Mouse (Mus musculus) MEL (cell line): ENCODE data around the gene Col15a1. TPM values are rescaled to one million over a fixed set of nuclear protein-coding genes. Genes with fewer than 3 reads are reported as not detected.

ENCODE experiments used
- DNase-seq: peaks from one replicate; pipeline ENCODE4 v3.0.0; 2011; ENCODE audit warnings: low read depth, low spot score
- H3K27ac ChIP-seq: 2 replicates; pipeline ENCODE4 v1.5.1; 2012; ENCODE audit warnings: low read depth, mild to moderate bottlenecking, control low read depth, low read length, moderate library complexity; ENCODE audit not compliant: control insufficient read depth
- H3K27me3 ChIP-seq, 2 experiments: fragments of 150-350 bp in 1 of 2; sonication (generic) in 1 of 2; 2 replicates each; pipeline ENCODE4 v1.6.1; 2012; ENCODE audit warnings: low read length in 2 of 2, mild to moderate bottlenecking in 2 of 2, improper control_type of control experiment in 1 of 2, moderate library complexity in 1 of 2; ENCODE audit not compliant: insufficient read depth in 2 of 2, control insufficient read depth in 1 of 2
- H3K36me3 ChIP-seq, 2 experiments: 2 replicates each; pipeline ENCODE4 v1.6.1; 2012 to 2014; ENCODE audit warnings: low read length in 2 of 2, improper control_type of control experiment in 1 of 2, inconsistent platforms in 1 of 2, mild to moderate bottlenecking in 1 of 2; ENCODE audit not compliant: insufficient read depth in 2 of 2, control insufficient read depth in 1 of 2
- H3K4me1 ChIP-seq, 2 experiments: fragments of 150-350 bp in 1 of 2; sonication (generic) in 1 of 2; 2 replicates each; pipeline ENCODE4 v1.6.1; 2012; ENCODE audit warnings: low read length in 2 of 2, improper control_type of control experiment in 1 of 2, mild to moderate bottlenecking in 1 of 2; ENCODE audit not compliant: insufficient read depth in 2 of 2, control insufficient read depth in 1 of 2
- H3K4me3 ChIP-seq, 2 experiments: fragments of 150-350 bp in 1 of 2; sonication (generic) in 1 of 2; 2 replicates each; pipeline ENCODE4 v1.5.1; 2012; ENCODE audit warnings: low read depth in 2 of 2, low read length in 2 of 2, mild to moderate bottlenecking in 2 of 2, moderate library complexity in 2 of 2, control low read depth in 1 of 2, improper control_type of control experiment in 1 of 2; ENCODE audit not compliant: control insufficient read depth in 1 of 2, insufficient read depth in 1 of 2
- H3K79me2 ChIP-seq: 2 replicates; pipeline ENCODE4 v1.6.1; 2012; ENCODE audit warnings: mild to moderate bottlenecking, low read length, moderate library complexity; ENCODE audit not compliant: control insufficient read depth, poor library complexity, insufficient read depth
- H3K9ac ChIP-seq: 2 replicates; pipeline ENCODE4 v1.6.1; 2012; ENCODE audit warnings: low read depth, mild to moderate bottlenecking, control low read depth, low read length, moderate library complexity; ENCODE audit not compliant: control insufficient read depth, poor library complexity, severe bottlenecking
- H3K9me3 ChIP-seq: fragments of 150-350 bp; sonication (generic); replicated peaks from 2 replicates; pipeline ENCODE4 v1.6.1; 2012; ENCODE audit warnings: mild to moderate bottlenecking, low read length, improper control_type of control experiment, moderate library complexity; ENCODE audit not compliant: insufficient read depth
- BHLHE40 ChIP-seq: IDR thresholded peaks from 2 replicates; pipeline ENCODE4 v1.6.1; 2012; ENCODE audit warnings: low read depth, mild to moderate bottlenecking, inconsistent platforms, low read length, improper control_type of control experiment, borderline replicate concordance
- CHD1 ChIP-seq: IDR thresholded peaks from 2 replicates; pipeline ENCODE4 v1.6.1; 2012; ENCODE audit warnings: low read depth, mild to moderate bottlenecking, inconsistent platforms, low read length, improper control_type of control experiment
- CTCF ChIP-seq, 3 experiments: IDR thresholded peaks in 2 of 3; conservative IDR thresholded peaks in 1 of 3; 2 replicates each; pipeline ENCODE4 v1.5.1; 2011 to 2012; ENCODE audit warnings: low read length in 3 of 3, low read depth in 2 of 3, mild to moderate bottlenecking in 2 of 3, improper control_type of control experiment in 1 of 3, inconsistent platforms in 1 of 3, mixed read lengths in 1 of 3, moderate library complexity in 1 of 3; ENCODE audit not compliant: control insufficient read depth in 1 of 3, insufficient read depth in 1 of 3, poor library complexity in 1 of 3, severe bottlenecking in 1 of 3
- ELF1 ChIP-seq: IDR thresholded peaks from 2 replicates; pipeline ENCODE4 v1.6.1; 2014; ENCODE audit warnings: low read depth, mild to moderate bottlenecking, inconsistent platforms, low read length, improper control_type of control experiment, moderate library complexity
- EP300 ChIP-seq, 2 experiments: IDR thresholded peaks; 2 replicates each; pipeline ENCODE4 v1.6.1; 2011; ENCODE audit warnings: improper control_type of control experiment in 2 of 2, low read length in 2 of 2, low read depth in 1 of 2, mild to moderate bottlenecking in 1 of 2
- GABPA ChIP-seq: IDR thresholded peaks from 2 replicates; pipeline ENCODE4 v1.6.1; 2012; ENCODE audit warnings: low read depth, mild to moderate bottlenecking, inconsistent platforms, low read length, improper control_type of control experiment, moderate library complexity
- HCFC1 ChIP-seq: IDR thresholded peaks from 2 replicates; pipeline ENCODE4 v1.6.1; 2012; ENCODE audit warnings: low read depth, mild to moderate bottlenecking, inconsistent platforms, low read length, improper control_type of control experiment, moderate library complexity
- MAFK ChIP-seq: IDR thresholded peaks from 2 replicates; pipeline ENCODE4 v1.6.1; 2011; ENCODE audit warnings: low read depth, mild to moderate bottlenecking, low read length, improper control_type of control experiment, borderline replicate concordance
- MXI1 ChIP-seq: IDR thresholded peaks from 2 replicates; pipeline ENCODE4 v1.6.1; 2011; ENCODE audit warnings: mild to moderate bottlenecking, low read depth, low read length, improper control_type of control experiment
- MYB ChIP-seq: IDR thresholded peaks from 2 replicates; pipeline ENCODE4 v1.6.1; 2011; ENCODE audit warnings: mild to moderate bottlenecking, low read depth, low read length, improper control_type of control experiment
- NELFE ChIP-seq: IDR thresholded peaks from 2 replicates; pipeline ENCODE4 v1.6.1; 2011; ENCODE audit warnings: low read depth, low read length, improper control_type of control experiment
- POLR2AphosphoS2 ChIP-seq: IDR thresholded peaks from 2 replicates; pipeline ENCODE4 v1.6.1; 2011; ENCODE audit warnings: low read length, improper control_type of control experiment
- POLR2AphosphoS5 ChIP-seq: IDR thresholded peaks from 2 replicates; pipeline ENCODE4 v1.6.1; 2012; ENCODE audit warnings: low read depth, borderline replicate concordance, mild to moderate bottlenecking, inconsistent platforms, low read length, moderate library complexity, mixed read lengths
- RAD21 ChIP-seq: IDR thresholded peaks from 2 replicates; pipeline ENCODE4 v1.6.1; 2011; ENCODE audit warnings: mild to moderate bottlenecking, low read depth, low read length, improper control_type of control experiment
- RCOR1 ChIP-seq: IDR thresholded peaks from 2 replicates; pipeline ENCODE4 v1.6.1; 2012; ENCODE audit warnings: low read depth, mild to moderate bottlenecking, inconsistent platforms, low read length, improper control_type of control experiment
- SIN3A ChIP-seq: IDR thresholded peaks from 2 replicates; pipeline ENCODE4 v1.6.1; 2012; ENCODE audit warnings: low read length, improper control_type of control experiment, inconsistent platforms
- TAL1 ChIP-seq: IDR thresholded peaks from 2 replicates; pipeline ENCODE4 v1.6.1; 2012; ENCODE audit warnings: mild to moderate bottlenecking, inconsistent platforms, low read length, moderate library complexity, mixed read lengths
- TBP ChIP-seq: IDR thresholded peaks from 2 replicates; pipeline ENCODE4 v1.8.0; 2011; ENCODE audit warnings: low read depth, low read length, improper control_type of control experiment
- TCF12 ChIP-seq: IDR thresholded peaks from 2 replicates; pipeline ENCODE4 v1.6.1; 2014; ENCODE audit warnings: low read depth, mild to moderate bottlenecking, inconsistent platforms, low read length, improper control_type of control experiment, moderate library complexity
- UBTF ChIP-seq: IDR thresholded peaks from 2 replicates; pipeline ENCODE4 v1.6.1; 2012; ENCODE audit warnings: low read depth, mild to moderate bottlenecking, inconsistent platforms, low read length, improper control_type of control experiment, moderate library complexity, borderline replicate concordance; ENCODE audit not compliant: insufficient read depth
- USF2 ChIP-seq, 2 experiments: IDR thresholded peaks; 2 replicates each; pipeline ENCODE4 v1.6.1; 2011 to 2012; ENCODE audit warnings: improper control_type of control experiment in 2 of 2, low read length in 2 of 2, borderline replicate concordance in 1 of 2, inconsistent platforms in 1 of 2, low read depth in 1 of 2, mild to moderate bottlenecking in 1 of 2; ENCODE audit not compliant: insufficient read depth in 1 of 2
- ZKSCAN1 ChIP-seq: IDR thresholded peaks from 2 replicates; pipeline ENCODE4 v1.6.1; 2012; ENCODE audit warnings: low read depth, mild to moderate bottlenecking, inconsistent platforms, low read length, improper control_type of control experiment, moderate library complexity
- ZNF384 ChIP-seq: IDR thresholded peaks from 2 replicates; pipeline ENCODE4 v1.6.1; 2012; ENCODE audit warnings: low read depth, mild to moderate bottlenecking, inconsistent platforms, low read length, improper control_type of control experiment
- polyA plus RNA-seq, 2 experiments: library from polyadenylated mRNA; stranded (reverse) in 1 of 2; unstranded in 1 of 2; fragments of >175 nt in 1 of 2; fragments of >200 nt in 1 of 2; gene quantifications; 2 replicates each; pipeline versions ENCODE4 v1.2.1 to v1.2.4; 2012; ENCODE audit warnings: low replicate concordance in 2 of 2, low read depth in 1 of 2; ENCODE audit not compliant: insufficient read length in 2 of 2, insufficient read depth in 1 of 2, missing spikeins in 1 of 2
- total RNA-seq: library from RNA; depleted of rRNA; stranded (reverse); fragments of 300-350 nt; gene quantifications from 2 replicates; pipeline ENCODE4 v1.2.3, GENCODE M21; 2012

Col15a1 gene
- total and polyA plus RNA-seq, 3 experiments: 2.2 to 2.6 TPM; not detected in 1

GRCm38 (mm10) chr4:47332812-47333343, 124.9 kb downstream of the Col15a1 start:
- Histone ChIP-seq H3K27me3 (peaks cover 11 to 20% of the 10 kb centered on the region in 2 experiments), H3K9ac (no peak overlapping the region)

GRCm38 (mm10) chr4:47333541-47333940, 125.6 kb downstream of the Col15a1 start:
- H3K4me1 ChIP-seq: no peaks in the 10 kb centered on the region
- H3K9me3 ChIP-seq: no peaks in the 10 kb centered on the region
- H3K36me3 ChIP-seq: no peaks in the 10 kb centered on the region
- H3K4me3 ChIP-seq: no peak overlapping the region
- peaks cover 11 to 21% of the 10 kb centered on the region in 2 experiments for H3K27me3 ChIP-seq
- H3K9ac ChIP-seq: no peak overlapping the region
- H3K79me2 ChIP-seq: no peaks in the 10 kb centered on the region
- TF ChIP-seq TAL1 (no peak), RCOR1 (no peak), TCF12 (no peak), ZNF384 (no peak), CTCF (IDR thresholded peaks at IDR 0.05 in 2 of 3, conservative IDR thresholded peaks at IDR 0.05 in 1 of 3; ENCODE audit: control insufficient read depth in 1 of 3, insufficient read depth in 1 of 3, low read depth in 2 of 3, low read length in 3 of 3, poor library complexity in 1 of 3, severe bottlenecking in 1 of 3) (no peak)
- TF ChIP-seq, all 39 proteins: peak for 0
- H3K27ac ChIP-seq: no peak overlapping the region
- DNase-seq: no peak

More at GRCm38 (mm10) chr4:47332812-47333343, 124.9 kb downstream of the Col15a1 start:
- H3K79me2 ChIP-seq: no peaks in the 10 kb centered on the region
- TF ChIP-seq HCFC1: no peak
- TF ChIP-seq, all 39 proteins: peak for 0
- DNase-seq: no peak
- H3K9me3 ChIP-seq: no peaks in the 10 kb centered on the region
- no peaks in the 10 kb centered on the region for H3K4me1 ChIP-seq
- H3K27ac ChIP-seq: no peak overlapping the region
- H3K36me3 ChIP-seq: no peaks in the 10 kb centered on the region
- H3K4me3 ChIP-seq: no peak overlapping the region

- H3K79me2 ChIP-seq: no peaks in the 10 kb centered on the region
- TF ChIP-seq EP300 (IDR thresholded peaks at IDR 0.05; ENCODE audit: low read depth in 1 of 2, low read length in 2 of 2) (no peak), NELFE (no peak), MXI1 (no peak), TBP (no peak), POLR2AphosphoS2 (no peak), POLR2AphosphoS5 (no peak), MAFK (no peak), ELF1 (no peak), TAL1 (no peak), UBTF (no peak), ZKSCAN1 (no peak), MYB (no peak), CHD1 (no peak), BHLHE40 (no peak), USF2 (IDR thresholded peaks at IDR 0.05; ENCODE audit: borderline replicate concordance in 1 of 2, insufficient read depth in 1 of 2, low read depth in 1 of 2, low read length in 2 of 2) (no peak), SIN3A (no peak), RAD21 (no peak), GABPA (no peak)
- peaks cover 8 to 11% of the 10 kb centered on the region in 2 experiments for H3K27me3 ChIP-seq
Observed at GRCm38 (mm10) chr4:47336941-47337600, 129.1 kb downstream of the Col15a1 start.

More at GRCm38 (mm10) chr4:47336941-47337600, 129.1 kb downstream of the Col15a1 start:
- Histone ChIP-seq H3K4me3 (no peak overlapping the region), H3K9ac (no peak overlapping the region), H3K36me3 (no peaks in the 10 kb centered on the region), H3K27ac (no peak overlapping the region), H3K4me1 (no peaks in the 10 kb centered on the region), H3K9me3 (no peaks in the 10 kb centered on the region)
- no peak for DNase-seq
